Mouse (Mus musculus) liver, embryonic 18 days (tissue): ENCODE results near the gene Gm12794. TPM values are rescaled to one million over a fixed set of nuclear protein-coding genes. Genes with fewer than 3 reads are reported as not detected.

Experiments
- polyA plus RNA-seq: library from polyadenylated mRNA; depleted of rRNA; stranded (reverse); fragments of >200 nt; gene quantifications from 2 replicates; pipeline ENCODE4 v1.2.3, GENCODE M21; 2012; rRNA removed

Gene Gm12794
- not detected in 2 replicates for polyA plus RNA-seq

DNA sequence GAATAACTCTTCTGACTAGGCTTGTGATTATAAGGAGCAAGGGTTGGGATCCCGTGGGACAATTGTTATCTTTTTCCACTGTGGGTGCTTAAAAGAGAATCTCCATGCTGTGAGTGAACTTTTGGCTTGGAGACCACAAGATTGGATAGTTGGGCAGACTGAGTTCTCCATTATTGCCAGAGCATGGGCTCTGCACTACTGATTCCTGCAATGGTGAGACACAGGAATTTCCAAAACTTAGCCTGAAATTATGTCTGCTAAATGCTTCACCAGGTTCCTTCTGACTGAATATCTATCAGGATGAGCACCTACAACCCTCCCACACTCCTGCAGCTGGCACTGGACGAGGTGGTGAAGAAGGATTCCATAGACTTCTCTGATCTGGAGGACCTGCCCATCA, at the start of gene Gm12794:
Gm12794 (plus strand) TSS at position 301 of the 400 bp plus-strand sequence.

GRCm38 (mm10) chr4:101893656-101894420, 46.4 kb upstream of the Gm12794 start, which contains the start of gene C130073F10Rik:
TSS of gene C130073F10Rik (minus strand) at chr4:101893789.

GRCm38 (mm10) chr4:101908821-101909220, 31.4 kb upstream of the Gm12794 start, which contains the start of gene Gm12800:
TSS of gene Gm12800 (plus strand) at chr4:101909121.

DNA sequence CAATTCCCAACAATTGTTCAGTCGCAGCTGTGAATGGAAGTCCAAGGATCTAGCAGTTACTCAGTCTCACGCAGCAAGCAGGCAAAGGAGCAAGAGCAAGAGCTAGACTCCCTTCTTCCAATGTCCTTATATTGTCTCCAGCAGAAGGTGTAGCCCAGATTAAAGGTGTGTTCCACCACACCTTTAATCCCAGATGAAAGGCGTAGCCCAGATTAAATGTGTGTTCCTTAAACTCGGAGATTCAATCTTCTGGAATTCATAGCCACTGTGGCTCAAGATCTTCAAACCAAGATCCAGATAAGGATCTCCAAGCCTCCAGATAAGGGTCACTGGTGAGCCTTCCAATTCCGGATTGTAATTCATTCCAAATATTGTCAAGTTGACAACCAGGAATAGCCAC, 40.7 kb downstream of the Gm12794 start, which contains the start of gene Gm12790:
Gm12790 (minus strand) TSS at position 101 of the 400 bp plus-strand sequence.

DNA sequence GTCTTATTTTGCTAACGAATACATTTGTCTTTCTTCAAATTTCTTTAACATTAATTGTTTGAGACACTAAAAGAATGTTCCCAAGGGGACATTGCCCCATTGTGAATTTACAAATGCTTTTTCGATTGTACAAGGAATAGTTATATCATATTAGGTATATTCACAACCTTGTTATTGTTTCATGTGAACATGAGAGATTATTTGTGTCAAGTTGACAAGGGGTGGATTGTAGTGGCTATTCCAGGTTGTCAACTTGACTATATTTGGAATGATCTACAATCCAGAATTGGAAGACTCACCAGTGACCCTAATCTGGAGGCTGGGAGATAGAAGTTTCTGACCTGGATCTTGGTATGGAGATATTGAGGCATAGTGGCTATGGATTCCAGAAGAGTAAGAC, 46.1 kb downstream of the Gm12794 start, which contains the start of gene Gm12789:
Gm12789 (plus strand) TSS at position 301 of the 400 bp plus-strand sequence.

Other genes with a start within 250 kb of the Gm12794 start
- 2.5 TPM in 2 replicates for gene Lepr, start 223.0 kb upstream of the Gm12794 start, polyA plus RNA-seq
- gene B020004J07Rik, start 96.4 kb upstream of the Gm12794 start, polyA plus RNA-seq, result not detected in 2 replicates
- gene C130073F10Rik, start 46.6 kb upstream of the Gm12794 start, polyA plus RNA-seq, result not detected in 2 replicates
- gene Gm12800, start 31.3 kb upstream of the Gm12794 start, polyA plus RNA-seq, result not detected in 2 replicates
- not detected in 2 replicates for gene Gm12790, start 40.6 kb downstream of the Gm12794 start, polyA plus RNA-seq
- gene Gm12789, start 46.2 kb downstream of the Gm12794 start, polyA plus RNA-seq, result not detected in 2 replicates
- 3.9 and 4.8 TPM in 2 replicates for gene Pde4b, start 147.1 kb downstream of the Gm12794 start, polyA plus RNA-seq